Comparison of ENCODE assay signal across 8 mouse cellular contexts in genomic region chr6:83054871-83055431, GRCm38 (mm10). TPM values are rescaled to one million over a fixed set of nuclear protein-coding genes. Genes with fewer than 3 reads are reported as not detected.
A peak's percentile ranks its signal among the peaks of the same experiment; 100 is the strongest.
DNase-seq lines count a peak whose midpoint lies in the region; ATAC-seq lines count a peak whose summit lies in the region.

Gene Htra2, minus strand, starts transcription at chr6:83055273.

- DNase-seq in urinary bladder, postnatal 14 days (ENCODE audit: low spot score): peak; percentile 35
- DNase-seq in urinary bladder, postnatal 10 days (ENCODE audit: low spot score): no peak
- DNase-seq in kidney, postnatal 4 days: peak; percentile 43 to 67
- DNase-seq in splenic B cell, adult 2 months (ENCODE audit: low read depth, low spot score): peak; percentile 46
- no peak for DNase-seq in right cerebral cortex, postnatal 14 days

- H3K4me2 ChIP-seq in embryonic facial prominence, embryonic 15.5 days (replicated peaks): peak within 1 kb of the TSS; percentile 89
- peak within 1 kb of the TSS; percentile 97 for H3K4me2 ChIP-seq in heart, embryonic 13.5 days
- peak within 1 kb of the TSS; percentile 95 for H3K4me2 ChIP-seq in lung, embryonic 16.5 days (ENCODE audit: low read depth, low read length)

- H3K4me1 ChIP-seq in embryonic facial prominence, embryonic 15.5 days: peaks cover 27% of the 10 kb centered on the region
- H3K4me1 ChIP-seq in heart, embryonic 13.5 days: peaks cover 27% of the 10 kb centered on the region
- peaks cover 22% of the 10 kb centered on the region for H3K4me1 ChIP-seq in lung, embryonic 16.5 days (replicated peaks; ENCODE audit: control insufficient read depth, insufficient read depth, low read length)

- ATAC-seq in embryonic facial prominence, embryonic 15.5 days (ENCODE audit: insufficient number of reproducible peaks, low FRiP score, low TSS enrichment, low read depth): peak; percentile 16
- peak; percentile 10 for ATAC-seq in heart, embryonic 13.5 days (ENCODE audit: extremely low read depth, insufficient number of reproducible peaks, low FRiP score, low TSS enrichment)
- ATAC-seq in lung, embryonic 16.5 days (ENCODE audit: low read depth): peak; percentile 37

- no peaks in the 10 kb centered on the region; the same call in 1 of the 2 replicates for H3K27me3 ChIP-seq in embryonic facial prominence, embryonic 15.5 days
- peaks cover 19% of the 10 kb centered on the region for H3K27me3 ChIP-seq in heart, embryonic 13.5 days (replicated peaks)
- no peaks in the 10 kb centered on the region for H3K27me3 ChIP-seq in lung, embryonic 16.5 days (ENCODE audit: control insufficient read depth, insufficient read depth, low read depth, low read length)
- H3K27me3 ChIP-seq in splenic B cell, adult 2 months (ENCODE audit: control insufficient read depth, insufficient read depth, low read length, poor library complexity, severe bottlenecking): no peaks in the 10 kb centered on the region

- H3K9me3 ChIP-seq in embryonic facial prominence, embryonic 15.5 days (replicated peaks): no peaks in the 10 kb centered on the region
- no peaks in the 10 kb centered on the region for H3K9me3 ChIP-seq in heart, embryonic 13.5 days
- H3K9me3 ChIP-seq in lung, embryonic 16.5 days (ENCODE audit: control insufficient read depth, low read length): no peaks in the 10 kb centered on the region

- under 1% methylated on average over 50 of the region's 50 CpGs for WGBS in embryonic facial prominence, embryonic 15.5 days
- 2% methylated on average over 46 of the region's 50 CpGs for WGBS in heart, embryonic 13.5 days
- WGBS in lung, embryonic 16.5 days: under 1% methylated on average over 46 of the region's 50 CpGs

- peak within 1 kb of the TSS; percentile 95 for H3K9ac ChIP-seq in embryonic facial prominence, embryonic 15.5 days
- peak within 1 kb of the TSS; percentile 86 for H3K9ac ChIP-seq in heart, embryonic 13.5 days
- peak within 1 kb of the TSS; percentile 92 for H3K9ac ChIP-seq in lung, embryonic 16.5 days (ENCODE audit: low read length)

- H3K4me3 ChIP-seq in embryonic facial prominence, embryonic 15.5 days (replicated peaks): peak within 1 kb of the TSS; percentile 97
- H3K4me3 ChIP-seq in heart, embryonic 13.5 days: peak within 1 kb of the TSS; percentile 84
- peak within 1 kb of the TSS; percentile 75 for H3K4me3 ChIP-seq in lung, embryonic 16.5 days (ENCODE audit: low read length)

- H3K36me3 ChIP-seq in embryonic facial prominence, embryonic 15.5 days: peaks cover 33% of the 10 kb centered on the region
- H3K36me3 ChIP-seq in heart, embryonic 13.5 days: peaks cover 47% of the 10 kb centered on the region
- peaks cover 19% of the 10 kb centered on the region for H3K36me3 ChIP-seq in lung, embryonic 16.5 days (ENCODE audit: control insufficient read depth, insufficient read depth, low read length)
- peaks cover 6% of the 10 kb centered on the region for H3K36me3 ChIP-seq in splenic B cell, adult 2 months (ENCODE audit: control insufficient read depth, insufficient read depth, low read length, poor library complexity, severe bottlenecking)

- H3K27ac ChIP-seq in embryonic facial prominence, embryonic 15.5 days (replicated peaks): peak within 1 kb of the TSS; percentile 90
- peak within 1 kb of the TSS; percentile 82 for H3K27ac ChIP-seq in heart, embryonic 13.5 days (replicated peaks)
- peak within 1 kb of the TSS; percentile 87 for H3K27ac ChIP-seq in lung, embryonic 16.5 days (ENCODE audit: low read length)

RNA-seq across cellular contexts. Expression of gene Htra2, which starts in this region (rescaled TPM):
- 68.9 and 72.0 TPM in 2 replicates for polyA plus RNA-seq in embryonic facial prominence, embryonic 15.5 days (2015; fragmentation: Nextera tagmentation; extraction: Ambion mirVana)
- 80.2 and 94.2 TPM in 2 replicates for polyA plus RNA-seq in heart, embryonic 13.5 days (2015; fragmentation: Nextera tagmentation; extraction: Ambion mirVana)
- polyA plus RNA-seq in lung, embryonic 16.5 days (2015; fragmentation: Nextera tagmentation; extraction: Ambion mirVana): 61.8 and 64.9 TPM in 2 replicates

Comparison
In these comparisons a context has a peak if more than half of its experiments do, and no peak if none do; other contexts are left out.
1. DNase-seq: peak in urinary bladder, postnatal 14 days (single experiment), kidney, postnatal 4 days (2 of 2) and splenic B cell, adult 2 months (single experiment); none in urinary bladder, postnatal 10 days (single experiment) and right cerebral cortex, postnatal 14 days (single experiment).
2. Peak in every context shown above with its lines, with median percentiles within 50 percentile points of each other: ATAC-seq, H3K27ac ChIP-seq, H3K4me2 ChIP-seq, H3K4me3 ChIP-seq and H3K9ac ChIP-seq.